Mouse (Mus musculus): ENCODE data around the gene Cdh18.
"Not testable (repeated sequence)": the region's sequence is repeated elsewhere in the genome, so short reads cannot be mapped to it uniquely, and the experiment has no call there.

Cdh18 gene

DNA sequence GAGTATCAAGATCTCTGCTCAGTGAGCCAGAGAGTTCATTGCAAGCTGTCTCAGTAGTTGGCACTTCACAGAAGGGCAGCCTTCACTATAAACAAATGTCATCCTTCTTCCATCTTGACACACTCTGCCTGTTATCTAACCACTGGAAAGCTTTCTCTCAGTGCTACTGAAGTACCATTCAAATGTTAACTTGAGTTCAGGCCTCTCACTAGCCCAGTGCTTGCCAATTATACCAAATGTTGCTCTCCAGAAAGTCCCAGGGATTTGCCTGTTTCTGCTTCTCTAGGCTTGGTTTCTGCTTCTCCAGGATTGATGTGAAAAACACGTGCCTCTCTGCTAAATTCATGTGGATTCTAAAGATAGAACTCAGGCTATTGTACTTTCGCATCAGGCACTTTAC, 681.8 kb downstream of the Cdh18 start:
- DNase-seq (ENCODE audit: low spot score): no peak

DNA sequence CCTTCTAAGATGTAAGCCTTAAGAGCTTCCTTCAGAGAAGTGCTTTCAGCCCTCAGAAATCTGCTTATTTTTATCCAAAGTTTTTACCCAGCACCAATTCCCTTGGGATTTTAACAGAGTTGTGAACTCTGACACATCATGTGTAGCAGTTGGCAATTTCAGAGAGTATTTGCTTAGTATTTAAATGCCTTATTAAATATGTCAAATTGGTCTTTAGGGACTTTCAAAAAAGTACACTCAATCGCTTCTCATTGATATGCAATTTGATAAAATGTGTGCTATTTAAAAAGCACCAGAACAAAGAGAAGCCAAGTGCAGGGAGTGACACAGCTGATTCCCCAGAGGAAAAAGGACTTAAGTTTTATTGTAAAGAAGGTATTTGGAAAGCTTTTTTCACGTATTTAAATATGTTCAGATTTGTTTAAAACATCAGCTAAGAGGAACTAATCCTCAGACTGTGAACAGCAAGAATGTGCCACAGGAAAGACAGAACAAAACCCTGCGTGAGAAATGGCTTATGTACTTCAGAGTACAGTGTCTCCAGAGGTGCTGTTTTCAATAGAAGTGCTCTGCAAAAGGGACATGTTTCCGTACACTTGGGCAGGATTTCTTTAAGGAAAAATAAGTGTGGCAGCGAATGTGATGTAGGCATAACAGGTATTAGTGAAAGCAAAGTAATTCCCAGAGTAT, 709.1 kb downstream of the Cdh18 start:
- no peak for DNase-seq (ENCODE audit: low spot score)

DNA sequence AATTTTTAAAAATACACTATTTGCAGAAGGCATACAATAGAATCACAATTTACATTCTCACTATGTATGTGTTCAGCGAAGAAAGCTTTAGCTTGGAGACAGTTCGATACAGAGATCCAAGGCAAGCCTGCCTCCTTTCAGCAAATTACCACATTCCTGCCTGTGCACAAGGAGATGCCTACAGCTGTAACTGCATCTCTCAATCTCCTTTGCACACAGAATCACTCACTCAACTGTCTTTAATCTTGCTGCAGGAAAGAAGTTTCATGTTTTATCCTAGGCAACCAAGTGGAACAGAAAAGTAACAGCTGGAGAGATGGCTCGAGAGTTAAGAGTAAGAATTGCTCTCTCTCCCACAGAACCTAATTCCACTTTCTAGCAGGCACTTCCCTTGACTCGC, 729.6 kb downstream of the Cdh18 start:
- no peak for DNase-seq (ENCODE audit: low spot score)

DNA sequence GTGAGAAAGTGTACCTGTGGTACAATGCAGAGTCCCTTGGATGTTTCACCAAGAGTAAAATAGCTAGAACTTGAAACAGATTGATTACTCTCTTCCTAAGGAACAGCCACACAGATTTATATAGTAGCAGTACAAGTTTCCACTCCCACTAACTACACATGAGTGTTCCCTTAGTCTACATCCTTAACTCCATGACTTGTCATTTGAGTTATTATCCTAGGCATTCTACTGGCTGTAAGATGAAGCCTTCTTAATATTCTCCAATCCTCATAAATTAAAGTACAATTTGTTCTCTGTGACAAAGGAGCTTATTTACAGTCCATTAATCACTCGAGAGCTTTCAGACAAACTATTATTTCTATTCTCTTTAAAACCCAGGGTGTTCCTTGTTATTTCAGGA, 756.2 kb downstream of the Cdh18 start:
- DNase-seq (ENCODE audit: low spot score): no peak

DNA sequence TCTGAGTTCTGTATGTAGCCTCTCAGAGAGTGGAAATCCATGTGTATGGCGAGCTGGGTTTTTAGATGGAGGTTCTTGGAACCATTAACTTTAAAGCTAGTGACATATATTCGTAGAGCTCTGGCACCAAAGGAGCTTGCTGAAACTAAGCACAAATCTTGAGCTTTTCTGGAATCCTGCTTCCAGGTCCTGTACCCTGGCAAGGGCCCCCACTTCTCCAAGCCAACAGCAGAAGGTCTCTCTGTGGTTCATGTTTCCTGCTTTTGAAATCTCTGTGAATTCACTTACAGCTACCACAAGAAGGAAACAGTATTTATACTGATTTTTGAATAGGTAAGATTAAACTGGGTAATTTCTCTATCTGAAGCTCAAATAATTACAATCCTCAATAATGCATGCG, 767.9 kb downstream of the Cdh18 start:
- no peak for DNase-seq (ENCODE audit: low spot score)

DNA sequence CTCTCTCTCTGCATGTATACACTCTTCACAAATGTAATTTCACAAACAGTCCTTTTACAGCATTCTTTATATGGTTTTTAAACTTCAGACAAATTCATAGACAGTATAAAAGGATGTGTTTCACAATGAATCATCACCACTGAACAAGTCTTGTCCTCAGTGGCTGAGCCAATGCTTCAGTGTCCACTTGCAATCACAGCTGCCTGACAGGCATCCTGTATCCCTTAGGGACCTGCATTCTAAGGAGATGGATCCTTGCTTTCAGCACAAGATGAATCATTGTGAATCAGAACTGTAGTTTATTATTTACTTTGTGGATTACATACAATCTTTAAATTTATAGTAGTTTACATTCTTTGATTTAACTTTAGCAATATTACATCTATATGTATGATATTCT, 768.6 kb downstream of the Cdh18 start:
- DNase-seq (ENCODE audit: low spot score): no peak

DNA sequence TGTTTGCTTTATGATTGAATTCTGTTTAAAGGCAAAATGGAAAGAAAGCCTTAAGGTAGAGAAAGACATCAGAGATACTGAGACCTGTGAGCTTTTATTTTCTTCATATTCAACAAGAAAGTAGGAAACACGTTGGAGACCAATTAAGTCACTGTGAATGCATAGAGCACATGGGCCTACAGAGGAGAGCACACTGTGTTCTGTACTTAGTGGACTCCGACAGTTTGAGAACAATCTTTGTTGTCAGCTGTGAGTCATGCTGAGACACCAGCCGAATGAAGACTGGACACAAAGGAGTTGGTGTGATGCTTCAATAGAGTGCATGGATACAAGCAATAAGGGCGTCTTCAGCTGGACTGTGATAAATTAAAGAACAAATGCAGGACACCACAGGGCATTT, 791.5 kb downstream of the Cdh18 start:
- DNase-seq (ENCODE audit: low spot score): not testable (repeated sequence)

DNA sequence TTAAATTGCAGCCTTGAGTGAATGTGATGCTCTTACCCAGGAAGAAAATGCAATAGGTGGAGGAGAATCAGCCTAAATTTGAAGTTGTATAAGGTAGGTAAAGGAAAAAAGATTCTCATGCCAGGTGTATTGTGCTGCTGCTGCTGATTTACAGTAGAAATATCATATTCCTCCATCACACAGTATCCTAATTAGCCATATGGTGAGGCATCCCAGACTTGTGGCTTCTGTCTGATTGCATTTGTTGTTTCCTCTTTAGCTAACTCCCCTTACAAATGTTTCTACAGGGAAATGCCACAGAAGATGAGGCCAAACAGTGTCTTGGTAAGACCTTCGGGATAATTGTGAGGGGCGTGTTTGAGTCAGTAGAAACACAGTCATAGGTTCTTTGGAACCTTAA, 802.3 kb downstream of the Cdh18 start:
- DNase-seq (ENCODE audit: low spot score): no peak

DNA sequence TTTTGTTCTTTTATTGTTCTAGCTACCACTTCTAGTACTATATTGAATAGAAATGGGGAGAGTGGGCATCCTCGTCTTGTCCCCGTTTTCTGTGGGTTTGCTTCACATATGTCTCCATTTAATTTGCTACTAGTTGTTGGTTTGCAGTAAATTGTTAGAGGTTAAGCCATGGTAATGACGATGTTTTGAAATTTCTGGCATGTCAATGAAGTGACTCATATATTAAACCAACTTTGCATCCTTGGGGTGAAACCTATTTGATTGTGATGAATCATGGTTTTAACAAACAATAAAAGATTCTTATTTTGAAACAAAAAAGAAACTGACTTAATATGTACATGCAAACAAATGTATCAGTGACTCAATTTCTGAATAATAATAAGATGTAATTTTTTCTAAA, 817.5 kb downstream of the Cdh18 start:
- DNase-seq (ENCODE audit: low spot score): no peak

DNA sequence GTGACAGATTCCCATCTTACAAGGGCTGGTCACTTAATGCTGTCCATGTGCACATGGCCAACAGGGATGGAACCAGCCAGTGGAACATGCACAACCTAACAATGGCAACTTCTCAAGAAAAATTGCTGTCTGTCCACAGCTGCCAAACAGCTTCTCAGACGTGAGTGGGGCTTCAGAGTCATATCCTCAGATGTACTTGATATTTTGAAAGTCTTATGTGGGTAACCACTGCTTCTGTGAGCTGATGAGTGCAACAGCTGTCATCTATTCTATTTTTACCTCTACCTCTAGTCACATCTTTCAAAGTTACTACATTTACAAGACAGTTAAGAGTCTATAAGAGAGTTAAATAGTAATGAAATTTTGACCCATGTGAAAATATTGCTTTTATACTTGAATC, 818.9 kb downstream of the Cdh18 start:
- no peak for DNase-seq (ENCODE audit: low spot score)

DNA sequence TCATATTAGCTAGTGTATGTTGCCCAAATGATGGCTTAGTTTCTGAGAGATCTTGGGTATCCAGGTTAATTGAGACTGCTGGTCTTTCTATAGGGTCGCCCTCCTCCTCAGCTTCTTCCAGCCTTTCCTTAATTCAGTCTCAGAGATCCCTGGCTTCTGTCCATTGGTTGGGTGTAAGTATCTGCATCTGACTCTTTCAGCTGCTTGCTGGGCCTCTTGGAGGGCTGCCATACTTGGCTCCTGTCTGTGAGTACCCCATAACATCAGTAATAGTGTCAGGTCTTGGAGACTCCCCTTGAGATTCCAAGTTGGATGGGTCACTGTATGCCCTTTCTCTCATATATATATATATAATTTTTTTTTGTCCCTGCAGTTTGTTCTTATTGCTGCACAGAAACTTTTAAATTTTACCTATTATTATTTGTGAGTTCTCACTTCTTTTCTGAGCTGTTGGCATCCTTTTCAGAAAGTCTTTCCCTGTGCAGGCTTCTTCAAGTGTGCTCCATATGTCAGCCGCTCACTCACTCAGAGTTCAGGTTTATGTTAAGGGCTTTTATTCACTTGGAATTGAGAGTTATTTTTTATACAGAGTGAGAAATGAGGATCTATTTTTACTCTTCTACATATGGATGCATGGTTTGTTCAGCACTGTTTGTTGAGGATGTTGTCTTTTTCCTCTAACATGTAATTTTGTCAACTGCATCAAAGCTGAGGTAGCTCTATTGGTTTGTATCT, 829.4 kb downstream of the Cdh18 start:
- DNase-seq (ENCODE audit: low spot score): no peak

DNA sequence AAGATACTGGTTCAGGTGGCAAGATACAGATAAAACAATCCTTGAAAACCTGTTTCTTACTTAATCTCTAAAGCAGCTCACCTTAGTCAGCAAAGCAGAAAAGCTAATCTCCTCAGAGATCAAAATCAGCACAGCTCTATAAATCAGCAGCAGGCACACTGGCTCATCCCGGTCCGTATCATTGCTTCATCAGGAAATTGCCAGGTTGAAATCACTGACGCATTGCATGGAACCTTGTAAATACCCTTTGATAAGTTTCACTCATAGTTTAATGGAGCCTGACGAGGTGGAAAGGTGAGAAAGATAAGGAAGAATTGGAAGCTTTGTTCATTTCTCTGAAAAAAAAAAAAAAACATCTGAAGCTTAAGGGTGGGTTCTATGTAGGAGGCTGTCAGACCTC, 837.0 kb downstream of the Cdh18 start:
- no peak for DNase-seq (ENCODE audit: low spot score)

DNA sequence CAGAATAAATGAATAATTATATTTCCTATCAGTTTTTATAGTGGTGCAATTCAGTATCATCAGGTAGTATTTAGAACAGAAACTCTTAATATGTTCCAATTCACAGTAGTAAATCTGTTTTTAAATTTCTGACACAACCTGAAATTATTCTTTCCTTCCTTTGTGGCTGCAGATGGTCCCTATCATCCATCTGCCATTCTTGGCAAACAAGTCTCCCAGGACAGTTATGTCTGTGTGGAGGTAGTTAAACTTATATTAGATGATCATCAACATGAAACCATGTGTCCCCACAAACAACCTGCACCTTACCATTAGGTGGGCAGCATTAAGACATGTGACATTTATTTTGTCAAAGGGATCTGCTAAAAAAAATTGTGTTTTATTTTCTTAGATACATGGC, 847.8 kb downstream of the Cdh18 start:
- DNase-seq (ENCODE audit: low spot score): no peak

DNA sequence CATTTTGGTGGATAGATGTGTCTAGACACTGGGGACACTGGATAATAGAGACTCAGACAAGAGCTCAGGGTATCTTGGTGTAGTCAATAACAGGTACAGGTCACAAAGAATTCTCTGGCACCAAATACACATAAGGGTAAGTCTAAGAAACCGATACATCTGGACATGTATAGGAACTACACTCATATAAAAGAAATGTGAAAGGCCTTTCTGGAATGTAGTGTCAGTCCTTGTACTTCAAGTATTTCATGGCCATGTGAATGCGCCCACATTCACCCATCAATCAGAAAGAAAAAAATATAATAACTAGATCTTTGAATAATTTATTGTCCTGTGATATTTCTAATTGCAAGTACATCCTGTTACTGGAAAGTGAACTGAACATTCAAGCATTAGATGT, 855.0 kb downstream of the Cdh18 start:
- no peak for DNase-seq (ENCODE audit: low spot score)

DNA sequence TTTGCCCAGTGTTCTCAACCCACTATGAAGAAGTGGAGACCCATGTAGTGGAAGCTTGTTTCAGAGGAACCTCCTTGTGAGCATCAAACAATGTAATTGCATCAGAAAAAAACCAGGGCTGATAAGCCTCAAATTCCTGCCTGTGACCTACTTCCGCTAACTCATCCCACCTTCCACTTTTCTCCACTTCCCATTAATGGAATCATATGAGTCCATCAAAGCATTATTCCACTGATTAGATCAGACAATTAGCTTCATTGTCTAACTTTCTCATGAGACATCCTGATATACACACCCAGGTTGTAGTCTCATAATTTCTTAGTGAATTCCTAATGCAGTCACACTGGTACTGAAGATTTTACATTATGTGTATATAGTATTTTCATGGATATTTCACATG, 859.4 kb downstream of the Cdh18 start:
- no peak for DNase-seq (ENCODE audit: low spot score)

DNA sequence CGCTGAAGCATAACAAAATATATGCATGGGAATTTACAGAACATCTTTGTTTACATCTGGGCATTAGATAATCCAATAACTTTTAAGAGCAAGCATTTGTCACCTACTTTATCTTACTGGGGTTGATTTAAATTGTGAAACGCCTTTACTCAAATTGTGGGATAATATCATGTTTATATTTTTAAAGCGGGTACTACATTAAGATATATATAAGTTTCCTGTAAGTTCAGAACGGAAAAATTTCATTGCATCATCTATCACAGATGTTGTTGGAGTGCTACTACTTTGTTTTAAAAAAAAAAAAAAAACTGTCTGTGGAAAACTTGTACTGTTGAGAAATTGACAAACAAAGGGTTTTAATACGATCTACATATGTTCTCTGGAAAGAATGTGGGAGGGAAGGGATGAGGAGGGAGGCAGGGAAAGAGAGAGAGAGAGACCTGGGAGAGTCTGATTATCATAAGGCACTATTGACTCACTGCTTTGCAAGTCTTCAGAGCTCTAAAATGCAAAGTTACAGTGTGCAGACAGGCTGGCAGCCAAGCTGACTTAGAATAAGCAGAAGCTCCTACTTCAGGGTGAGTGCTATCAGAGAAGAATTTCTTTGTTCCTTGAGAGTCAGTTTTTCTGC, 867.7 kb downstream of the Cdh18 start:
- DNase-seq (ENCODE audit: low spot score): no peak

DNA sequence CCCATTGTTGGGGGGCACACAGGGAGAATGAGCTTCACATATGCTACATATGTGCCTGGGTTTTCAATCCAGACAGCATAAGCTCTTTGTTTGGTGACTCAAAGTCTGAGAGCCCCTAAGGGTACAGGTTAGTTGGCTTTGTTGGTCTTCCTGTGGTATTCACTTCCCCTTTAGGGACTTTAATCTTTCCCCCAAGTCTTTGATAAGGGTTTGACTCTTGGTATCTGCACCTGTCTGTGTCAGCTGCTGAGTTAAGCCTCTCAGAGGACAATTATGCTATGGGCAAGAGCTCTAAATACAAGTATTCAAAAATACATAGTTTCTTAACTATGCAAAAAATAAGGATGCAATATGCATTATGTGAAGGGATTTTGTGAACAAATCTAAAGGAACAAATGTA, 869.3 kb downstream of the Cdh18 start:
- DNase-seq (ENCODE audit: low spot score): no peak

DNA sequence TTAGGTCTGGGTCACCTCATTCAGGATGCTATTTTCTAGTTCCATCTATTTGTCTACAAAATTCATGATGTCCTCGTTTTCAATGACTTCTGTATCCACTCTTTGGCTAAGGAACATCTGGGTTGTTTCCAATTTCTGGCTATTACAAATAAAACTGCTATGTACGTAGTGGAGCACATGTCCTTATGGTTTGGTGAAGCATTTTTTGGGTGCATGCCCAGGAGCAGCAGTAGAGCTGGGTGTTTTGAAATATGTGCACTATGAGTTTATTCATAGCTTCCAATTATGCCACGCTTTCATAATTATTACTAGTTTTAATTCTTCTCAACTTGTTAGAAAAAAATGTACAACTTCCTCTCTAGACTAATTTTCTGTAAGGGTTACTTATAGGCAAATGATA, 871.2 kb downstream of the Cdh18 start:
- DNase-seq (ENCODE audit: low spot score): no peak

DNA sequence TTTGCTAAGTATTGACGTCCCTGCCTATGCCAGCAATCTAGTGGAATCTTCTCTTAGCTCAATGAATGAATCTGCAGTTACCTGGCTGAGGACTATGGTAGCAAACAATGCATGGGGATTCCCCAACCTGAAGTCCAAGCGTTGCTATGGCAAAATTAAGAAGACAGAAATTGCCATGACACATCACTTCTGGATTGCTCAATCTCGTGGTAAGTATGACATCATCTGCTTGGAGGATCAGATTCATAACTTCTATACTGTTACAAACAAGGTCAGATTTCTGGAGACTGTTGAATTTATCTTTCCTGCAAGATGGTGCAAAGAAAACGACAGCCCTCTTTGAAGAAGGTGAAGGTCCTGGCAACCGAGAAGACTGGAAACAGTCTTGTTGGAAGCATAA, 881.2 kb downstream of the Cdh18 start:
- DNase-seq (ENCODE audit: low spot score): no peak

DNA sequence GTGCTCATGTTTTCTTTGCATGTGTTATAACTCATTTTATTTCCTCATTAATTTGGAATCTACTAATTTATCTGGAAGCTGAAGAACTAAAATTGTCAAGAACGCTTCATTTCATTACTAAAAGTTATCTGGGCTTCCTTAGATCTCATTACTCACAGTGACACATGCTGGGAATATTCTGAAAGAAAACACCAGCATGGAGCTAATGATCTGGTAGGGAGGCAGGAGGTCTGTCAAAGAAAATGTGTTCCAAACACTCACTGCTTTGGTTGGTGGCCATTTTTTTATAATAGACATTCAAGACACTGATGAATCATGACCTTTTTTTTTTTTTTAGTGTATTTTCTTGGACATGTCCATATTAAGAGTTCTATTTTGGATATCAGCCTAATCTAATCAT, 899.7 kb downstream of the Cdh18 start:
- no peak for DNase-seq (ENCODE audit: low spot score)

DNA sequence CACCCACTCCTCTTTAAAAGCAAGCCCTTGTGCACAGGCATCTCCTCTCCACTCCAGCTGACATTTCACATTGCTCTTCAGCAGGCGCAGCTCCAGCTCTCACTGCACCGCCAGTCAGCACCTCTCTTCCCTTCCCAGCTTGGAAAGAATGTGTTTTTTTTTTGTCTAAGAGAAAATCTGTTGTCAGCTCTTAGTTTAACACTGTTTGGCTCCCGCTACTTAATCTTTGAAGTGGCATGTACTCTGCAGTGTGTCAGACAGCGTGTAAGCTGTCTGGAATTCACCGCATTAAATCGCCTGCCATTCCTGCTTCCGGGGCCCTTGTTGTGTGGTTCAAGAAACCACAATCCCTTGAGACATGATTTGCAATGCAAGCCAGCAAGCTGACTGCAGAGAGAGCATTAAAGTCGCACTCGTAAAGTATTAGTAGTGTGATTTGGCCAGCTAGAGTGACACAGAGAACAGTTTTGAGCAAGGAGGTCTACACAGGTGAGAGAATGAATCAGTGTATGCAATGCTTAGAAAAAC, 903.3 kb downstream of the Cdh18 start:
- DNase-seq (ENCODE audit: low spot score): peak; percentile 31

DNA sequence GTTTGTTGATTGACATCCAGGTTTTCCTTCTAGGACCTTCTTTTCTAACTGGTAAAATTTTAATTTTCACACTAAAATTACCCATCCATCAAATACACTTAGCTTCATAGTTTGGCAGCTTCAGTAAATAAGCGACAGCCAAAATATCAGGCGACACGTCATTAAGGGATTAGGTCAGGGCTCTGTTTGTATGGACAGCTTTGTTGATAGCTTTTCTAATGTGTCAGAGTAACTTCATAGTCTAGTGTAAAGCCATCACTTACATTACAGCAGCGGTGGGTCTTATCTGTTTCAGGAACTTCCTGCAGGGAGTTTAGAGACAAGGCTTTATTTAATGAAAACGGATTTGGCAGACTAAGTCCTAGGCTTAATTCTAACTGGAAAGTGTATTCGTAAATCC, 904.5 kb downstream of the Cdh18 start:
- no peak for DNase-seq (ENCODE audit: low spot score)

DNA sequence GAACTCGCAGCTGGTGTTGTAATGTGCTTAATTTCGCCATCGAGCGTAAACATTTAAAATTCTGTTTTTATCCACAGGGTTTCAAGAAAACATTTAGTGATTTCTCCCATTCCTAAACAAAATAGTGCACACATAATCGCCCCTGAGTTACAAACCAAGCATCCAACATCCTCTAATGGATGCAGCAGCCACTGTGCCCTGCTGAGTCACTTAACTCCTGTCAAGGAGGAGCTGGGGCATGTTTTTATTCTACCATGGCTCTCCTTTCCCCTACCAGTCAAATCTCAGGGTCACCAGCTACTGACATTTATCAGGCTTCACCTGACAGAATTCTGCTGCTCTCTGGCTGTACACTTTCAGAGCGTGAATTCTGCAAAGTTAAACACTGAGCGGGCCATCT, 906.5 kb downstream of the Cdh18 start:
- DNase-seq (ENCODE audit: low spot score): no peak

All from embryo, embryonic 10 days (tissue).